Mouse (Mus musculus): Measurements from ENCODE around the gene Snrpc. TPM values are rescaled to one million over a fixed set of nuclear protein-coding genes. Genes with fewer than 3 reads are reported as not detected.

Snrpc gene
- polyA plus RNA-seq, 1 experiment, result 318 TPM

DNA sequence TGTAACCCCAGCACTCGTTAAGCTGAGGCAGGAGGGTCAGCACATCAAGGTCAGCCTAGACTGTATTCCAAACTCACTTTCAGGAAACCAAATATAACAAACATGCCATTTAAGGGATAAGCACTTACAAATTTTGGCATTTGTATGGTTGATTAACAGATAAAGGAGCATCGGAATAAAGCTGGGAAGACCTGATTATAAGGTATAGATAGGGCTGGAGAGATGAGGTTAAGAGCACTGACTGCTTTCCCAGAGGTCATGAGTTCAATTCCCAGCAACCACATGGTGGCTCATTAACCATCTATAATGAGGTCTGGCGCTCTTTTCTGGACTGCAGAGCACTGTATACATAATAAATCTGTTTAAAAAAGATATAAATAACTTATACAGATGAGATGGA is 35.6 kb downstream of the Snrpc start:
- no peak overlapping the region for H3ac ChIP-seq (ENCODE audit: control insufficient read depth, insufficient read length, low read depth)
- H3K36me3 ChIP-seq (ENCODE audit: control insufficient read depth, insufficient read depth), result no peaks in the 10 kb centered on the region
- no peak overlapping the region for H3K4me3 ChIP-seq (ENCODE audit: insufficient read depth, poor library complexity, severe bottlenecking)
- peaks cover 2% of the 10 kb centered on the region for H3K79me3 ChIP-seq (ENCODE audit: low read depth)
- TF ChIP-seq MYOD1 (IDR thresholded peaks at IDR 0.05; ENCODE audit: control insufficient read depth, insufficient read length, low read depth) (no peak), USF1 (IDR thresholded peaks at IDR 0.05; ENCODE audit: low read depth) (no peak), MYOG (IDR thresholded peaks at IDR 0.05; ENCODE audit: control insufficient read depth, extremely low read depth, insufficient read length) (no peak), MAX (IDR thresholded peaks at IDR 0.05) (no peak), FOSL1 (IDR thresholded peaks at IDR 0.05; ENCODE audit: insufficient read depth, low read length, poor library complexity, severe bottlenecking) (no peak), CEBPB (IDR thresholded peaks at IDR 0.05; ENCODE audit: low read depth) (no peak)
- H3K79me2 ChIP-seq (ENCODE audit: control insufficient read depth, insufficient read depth), result peaks cover 7% of the 10 kb centered on the region
- H3K27me3 ChIP-seq (ENCODE audit: control insufficient read depth, insufficient read depth, insufficient read length), result no peaks in the 10 kb centered on the region

DNA sequence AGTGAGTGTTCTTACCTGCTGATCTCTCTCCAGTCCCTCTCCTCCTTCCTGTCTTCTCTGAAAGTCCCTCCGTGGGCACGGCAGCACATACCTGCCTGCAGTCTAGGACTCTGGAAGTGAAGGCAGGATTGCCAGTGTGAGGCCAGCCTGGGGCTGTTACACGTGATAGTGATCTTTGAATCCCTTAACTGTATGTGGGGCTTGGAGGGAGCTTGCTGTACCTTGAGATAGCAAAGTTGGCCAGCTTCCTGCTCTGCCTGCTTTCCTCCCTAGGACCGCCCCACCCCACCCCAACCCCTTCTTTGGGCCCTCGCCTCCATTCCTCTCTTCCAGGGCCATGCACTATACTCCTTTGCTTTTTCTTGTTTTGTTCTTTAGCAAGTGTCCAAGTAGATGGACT is 36.6 kb downstream of the Snrpc start:
- no peaks in the 10 kb centered on the region for H3K36me3 ChIP-seq (ENCODE audit: control insufficient read depth, insufficient read depth)
- H3K27me3 ChIP-seq (ENCODE audit: control insufficient read depth, insufficient read depth, insufficient read length), result no peaks in the 10 kb centered on the region
- H3ac ChIP-seq (ENCODE audit: control insufficient read depth, insufficient read length, low read depth), result no peak overlapping the region
- H3K79me3 ChIP-seq (ENCODE audit: low read depth), result peaks cover 2% of the 10 kb centered on the region
- H3K4me3 ChIP-seq (ENCODE audit: insufficient read depth, poor library complexity, severe bottlenecking), result no peak overlapping the region
- H3K79me2 ChIP-seq (ENCODE audit: control insufficient read depth, insufficient read depth), result peaks cover 7% of the 10 kb centered on the region
- TF ChIP-seq MYOD1 (IDR thresholded peaks at IDR 0.05; ENCODE audit: control insufficient read depth, insufficient read length, low read depth) (no peak), MAX (IDR thresholded peaks at IDR 0.05) (no peak), MYOG (IDR thresholded peaks at IDR 0.05; ENCODE audit: control insufficient read depth, extremely low read depth, insufficient read length) (no peak)

DNA sequence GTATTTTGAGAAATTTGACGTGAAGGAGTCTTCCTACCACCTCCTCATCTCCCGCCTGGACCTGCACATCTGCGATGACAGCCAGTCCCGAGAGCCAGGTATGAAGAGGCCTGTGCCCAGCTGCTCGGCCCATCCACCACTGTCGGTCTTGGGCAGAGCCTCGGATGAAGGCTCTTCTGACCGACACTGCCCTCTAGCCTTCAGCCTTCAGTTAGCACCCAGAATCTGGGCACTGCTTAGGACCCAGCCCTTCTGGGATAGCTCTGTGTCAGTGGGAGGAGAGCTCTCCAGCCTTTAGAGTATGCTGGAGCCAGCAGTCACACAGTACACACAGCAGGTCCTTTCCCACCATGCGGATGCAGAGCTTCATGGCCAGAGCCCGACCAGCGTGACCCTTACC is 43.6 kb downstream of the Snrpc start:
- TF ChIP-seq FOSL1 (IDR thresholded peaks at IDR 0.05; ENCODE audit: insufficient read depth, low read length, poor library complexity, severe bottlenecking), result no peak
- TF ChIP-seq MYOG (IDR thresholded peaks at IDR 0.05; ENCODE audit: control insufficient read depth, extremely low read depth, insufficient read length), result no peak
- no peak for TF ChIP-seq CTCF (IDR thresholded peaks at IDR 0.05; ENCODE audit: control insufficient read depth, insufficient read depth, insufficient read length)
- TF ChIP-seq CEBPB (IDR thresholded peaks at IDR 0.05; ENCODE audit: low read depth), result no peak
- TF ChIP-seq MAX (IDR thresholded peaks at IDR 0.05), result no peak
- TF ChIP-seq USF1 (IDR thresholded peaks at IDR 0.05; ENCODE audit: low read depth), result no peak
- TF ChIP-seq MYOD1 (IDR thresholded peaks at IDR 0.05; ENCODE audit: control insufficient read depth, insufficient read length, low read depth), result no peak
- no peaks in the 10 kb centered on the region for H3K79me3 ChIP-seq (ENCODE audit: low read depth)
- H3K4me3 ChIP-seq (ENCODE audit: insufficient read depth, poor library complexity, severe bottlenecking), result no peak overlapping the region
- peaks cover 8% of the 10 kb centered on the region for H3K36me3 ChIP-seq (ENCODE audit: control insufficient read depth, insufficient read depth)
- H3K27me3 ChIP-seq (ENCODE audit: control insufficient read depth, insufficient read depth, insufficient read length), result no peaks in the 10 kb centered on the region
- no peak overlapping the region for H3ac ChIP-seq (ENCODE audit: control insufficient read depth, insufficient read length, low read depth)
- H3K79me2 ChIP-seq (ENCODE audit: control insufficient read depth, insufficient read depth), result no peaks in the 10 kb centered on the region

DNA sequence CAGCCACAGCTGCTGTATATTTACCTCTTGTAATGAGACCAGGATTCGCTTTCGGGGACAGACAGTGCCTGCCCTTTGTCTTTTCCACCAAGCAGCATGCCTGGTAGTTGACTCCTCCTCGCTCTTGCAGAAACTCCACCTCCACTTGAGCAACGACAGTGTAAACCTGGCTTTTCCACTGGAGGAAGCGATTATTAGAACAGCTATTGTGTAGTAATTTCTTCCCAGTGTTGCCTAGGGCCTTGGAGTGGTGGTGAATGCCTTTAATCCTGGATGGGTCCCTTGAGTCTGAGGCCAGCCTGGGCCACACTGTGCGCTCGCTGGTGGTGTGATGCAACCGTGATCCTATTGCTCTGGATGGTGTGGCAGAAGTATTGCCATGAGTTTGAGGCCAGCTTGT is 45.2 kb downstream of the Snrpc start:
- no peaks in the 10 kb centered on the region for H3K79me3 ChIP-seq (ENCODE audit: low read depth)
- no peaks in the 10 kb centered on the region for H3K27me3 ChIP-seq (ENCODE audit: control insufficient read depth, insufficient read depth, insufficient read length)
- no peak overlapping the region for H3K4me3 ChIP-seq (ENCODE audit: insufficient read depth, poor library complexity, severe bottlenecking)
- H3ac ChIP-seq (ENCODE audit: control insufficient read depth, insufficient read length, low read depth), result no peak overlapping the region
- H3K36me3 ChIP-seq (ENCODE audit: control insufficient read depth, insufficient read depth), result peaks cover 17% of the 10 kb centered on the region
- TF ChIP-seq MAX (IDR thresholded peaks at IDR 0.05), result no peak
- no peak for TF ChIP-seq CEBPB (IDR thresholded peaks at IDR 0.05; ENCODE audit: low read depth)
- TF ChIP-seq FOSL1 (IDR thresholded peaks at IDR 0.05; ENCODE audit: insufficient read depth, low read length, poor library complexity, severe bottlenecking), result no peak
- TF ChIP-seq USF1 (IDR thresholded peaks at IDR 0.05; ENCODE audit: low read depth), result no peak
- TF ChIP-seq CTCF (IDR thresholded peaks at IDR 0.05; ENCODE audit: control insufficient read depth, insufficient read depth, insufficient read length), result no peak
- TF ChIP-seq MYOD1 (IDR thresholded peaks at IDR 0.05; ENCODE audit: control insufficient read depth, insufficient read length, low read depth), result no peak
- TF ChIP-seq MYOG (IDR thresholded peaks at IDR 0.05; ENCODE audit: control insufficient read depth, extremely low read depth, insufficient read length), result no peak
- H3K79me2 ChIP-seq (ENCODE audit: control insufficient read depth, insufficient read depth), result no peaks in the 10 kb centered on the region

GRCm38 (mm10) chr17:27883994-27884393 is 46.0 kb downstream of the Snrpc start:
- H3K79me3 ChIP-seq (ENCODE audit: low read depth), result no peaks in the 10 kb centered on the region
- no peak overlapping the region for H3K4me3 ChIP-seq (ENCODE audit: insufficient read depth, poor library complexity, severe bottlenecking)
- H3K27me3 ChIP-seq (ENCODE audit: control insufficient read depth, insufficient read depth, insufficient read length), result no peaks in the 10 kb centered on the region
- no peaks in the 10 kb centered on the region for H3K79me2 ChIP-seq (ENCODE audit: control insufficient read depth, insufficient read depth)
- no peak overlapping the region for H3ac ChIP-seq (ENCODE audit: control insufficient read depth, insufficient read length, low read depth)
- H3K36me3 ChIP-seq (ENCODE audit: control insufficient read depth, insufficient read depth), result peaks cover 17% of the 10 kb centered on the region
- TF ChIP-seq USF1 (IDR thresholded peaks at IDR 0.05; ENCODE audit: low read depth) (no peak), MYOD1 (IDR thresholded peaks at IDR 0.05; ENCODE audit: control insufficient read depth, insufficient read length, low read depth) (no peak), CTCF (IDR thresholded peaks at IDR 0.05; ENCODE audit: control insufficient read depth, insufficient read depth, insufficient read length) (no peak), MAX (IDR thresholded peaks at IDR 0.05) (no peak), CEBPB (IDR thresholded peaks at IDR 0.05; ENCODE audit: low read depth) (no peak), FOSL1 (IDR thresholded peaks at IDR 0.05; ENCODE audit: insufficient read depth, low read length, poor library complexity, severe bottlenecking) (no peak), MYOG (IDR thresholded peaks at IDR 0.05; ENCODE audit: control insufficient read depth, extremely low read depth, insufficient read length) (no peak)

DNA sequence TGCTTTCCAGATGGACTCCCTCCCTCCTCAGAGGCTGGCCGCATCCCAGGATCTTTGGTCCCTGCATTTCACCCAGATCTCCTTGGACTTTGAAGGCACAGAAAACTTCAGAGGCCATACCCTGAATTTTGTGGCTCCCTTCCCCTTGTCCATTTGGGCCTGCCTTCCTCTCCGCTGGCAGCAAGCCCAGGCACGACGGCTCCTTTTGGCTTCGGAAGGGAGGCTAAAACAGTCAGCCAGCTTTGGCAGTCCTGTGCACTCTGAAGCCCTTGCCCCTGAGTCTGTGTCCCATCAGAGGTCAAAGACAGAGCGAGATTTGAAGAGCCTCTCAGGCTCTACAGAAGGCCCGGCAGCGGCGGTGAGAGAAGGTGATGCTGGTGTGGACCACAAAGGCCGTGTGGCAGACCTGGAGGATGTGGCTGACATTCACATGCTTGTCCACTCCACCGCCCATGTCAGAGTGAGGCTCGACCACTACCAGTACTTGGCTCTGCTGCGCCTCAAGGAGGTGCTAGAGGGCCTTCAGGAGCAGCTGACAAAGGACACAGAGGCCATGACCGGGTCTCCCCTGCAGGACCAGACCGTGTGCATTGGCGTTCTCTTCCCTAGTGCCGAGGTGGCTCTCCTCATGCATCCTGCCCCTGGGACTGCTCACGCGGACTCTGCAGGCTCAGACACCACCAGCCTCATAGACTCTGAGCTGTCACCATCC is 48.7 kb downstream of the Snrpc start:
- Histone ChIP-seq H3K79me2 (ENCODE audit: control insufficient read depth, insufficient read depth) (no peaks in the 10 kb centered on the region), H3K36me3 (ENCODE audit: control insufficient read depth, insufficient read depth) (peaks cover 15% of the 10 kb centered on the region), H3K27me3 (ENCODE audit: control insufficient read depth, insufficient read depth, insufficient read length) (no peaks in the 10 kb centered on the region), H3K79me3 (ENCODE audit: low read depth) (no peaks in the 10 kb centered on the region), H3K4me3 (ENCODE audit: insufficient read depth, poor library complexity, severe bottlenecking) (no peak overlapping the region), H3ac (ENCODE audit: control insufficient read depth, insufficient read length, low read depth) (no peak overlapping the region)
- TF ChIP-seq MYOG (IDR thresholded peaks at IDR 0.05; ENCODE audit: control insufficient read depth, extremely low read depth, insufficient read length) (no peak), MYOD1 (IDR thresholded peaks at IDR 0.05; ENCODE audit: control insufficient read depth, insufficient read length, low read depth) (no peak), CEBPB (IDR thresholded peaks at IDR 0.05; ENCODE audit: low read depth) (no peak), USF1 (IDR thresholded peaks at IDR 0.05; ENCODE audit: low read depth) (no peak), FOSL1 (IDR thresholded peaks at IDR 0.05; ENCODE audit: insufficient read depth, low read length, poor library complexity, severe bottlenecking) (no peak), CTCF (IDR thresholded peaks at IDR 0.05; ENCODE audit: control insufficient read depth, insufficient read depth, insufficient read length) (no peak), MAX (IDR thresholded peaks at IDR 0.05) (no peak)
